Mouse (Mus musculus) right cerebral cortex, postnatal 10 days (tissue): ENCODE measurements around the gene Tusc1.

Experiments
- DNase-seq, 2 experiments: peaks; one replicate each; pipeline ENCODE4 v3.0.0; 2021; ENCODE audit warnings: low spot score in 2 of 2

The Tusc1 gene

GRCm38 (mm10) chr4:93335118-93336003 lies at the start of gene Tusc1:
Tusc1 (minus strand) TSS chr4:93335511.
- peak; percentile 78 to 83 for DNase-seq

DNA sequence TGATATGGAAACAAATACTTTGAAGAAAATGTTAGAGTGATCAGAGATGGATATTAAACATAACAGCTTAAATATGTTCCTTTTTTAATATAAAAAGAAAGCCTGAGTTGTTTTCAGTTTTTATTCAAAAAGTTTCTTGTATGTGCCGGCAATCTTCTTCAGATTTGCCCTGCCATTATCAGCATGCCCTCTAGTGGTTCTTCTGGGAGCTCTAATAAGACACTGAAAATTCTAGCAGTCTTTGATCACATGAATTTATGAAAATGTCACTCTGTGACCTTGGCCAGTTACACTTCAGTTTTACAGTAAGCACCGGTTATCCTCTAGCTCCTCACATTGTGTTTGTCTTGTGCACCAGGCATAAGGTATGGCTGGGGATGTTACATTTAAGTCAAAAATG lies 17.6 kb upstream of the Tusc1 start:
- DNase-seq, result no peak

DNA sequence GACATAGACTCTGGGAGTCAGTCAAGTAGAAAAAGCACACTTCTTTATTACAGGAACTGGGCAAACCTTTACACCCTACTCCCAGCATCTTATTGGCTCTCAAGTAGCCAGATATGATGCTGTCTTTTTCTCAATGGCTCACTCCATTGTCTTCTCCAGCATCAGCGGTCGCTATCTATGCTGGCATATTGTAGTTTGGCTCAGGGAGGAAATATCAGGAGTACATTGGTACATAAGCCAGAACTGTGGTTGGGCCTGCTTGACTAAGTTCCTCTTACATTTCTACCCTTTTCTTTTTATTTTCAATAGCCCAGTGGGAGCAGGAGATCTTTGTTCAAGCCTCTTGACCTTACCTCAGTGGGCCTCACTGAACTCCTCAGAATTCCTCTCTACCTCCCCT lies 9.0 kb upstream of the Tusc1 start:
- no peak for DNase-seq

DNA sequence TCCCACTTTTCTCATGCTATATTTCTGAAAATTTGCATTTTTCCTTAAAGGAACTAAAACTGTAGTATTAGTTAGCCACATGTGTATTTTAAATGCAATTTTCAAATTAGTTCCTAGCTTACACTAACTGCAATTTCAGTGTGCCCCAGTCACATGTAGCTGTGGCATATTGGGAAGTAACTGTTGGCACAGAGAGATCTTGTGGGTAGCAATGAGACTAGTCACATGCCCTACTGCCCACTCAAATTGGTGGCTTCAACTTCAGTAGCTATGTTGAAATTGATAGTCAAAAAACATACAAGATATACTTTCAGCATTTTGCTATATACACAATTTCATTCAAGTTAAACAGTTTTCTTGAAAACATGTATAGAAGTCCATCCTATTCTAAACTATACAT lies 6.3 kb upstream of the Tusc1 start:
- DNase-seq, result no peak

- DNase-seq, result no peak
These were observed 2.7 kb upstream of the Tusc1 start for GRCm38 (mm10) chr4:93337977-93338376.

GRCm38 (mm10) chr4:93334636-93335117 lies 634 bp downstream of the Tusc1 start:
- DNase-seq, result peak; percentile 72 to 76

GRCm38 (mm10) chr4:93307486-93307885 lies 27.8 kb downstream of the Tusc1 start:
- no peak for DNase-seq

DNA sequence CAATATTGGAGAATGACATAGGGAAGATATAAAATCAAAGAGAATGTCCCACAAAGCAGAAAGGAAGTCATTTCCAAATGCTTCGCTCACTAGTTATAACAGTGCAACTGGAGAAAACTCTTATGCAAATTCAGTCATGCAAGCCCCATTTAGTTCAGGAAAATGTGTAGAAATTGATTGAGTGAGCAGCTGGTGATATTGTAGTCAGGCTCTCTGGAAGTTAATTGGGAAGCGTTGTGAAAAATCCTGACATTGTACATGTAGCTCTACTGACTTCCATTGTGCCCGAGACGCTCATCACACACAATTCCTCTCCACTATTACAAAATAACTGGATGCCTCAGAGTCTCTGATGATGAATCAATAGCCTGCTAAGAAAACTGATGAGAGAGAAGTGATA lies 49.2 kb downstream of the Tusc1 start:
- DNase-seq, result no peak
